Mouse (Mus musculus): ENCODE results near the gene Plekha5. TPM values are rescaled to one million over a fixed set of nuclear protein-coding genes. Genes with fewer than 3 reads are reported as not detected.

Gene Plekha5
- polyA plus RNA-seq, 1 experiment = not detected

- TF ChIP-seq CTCF (IDR thresholded peaks at IDR 0.05; ENCODE audit: insufficient read depth, low read depth, low read length) = no peak
- no peak for TF ChIP-seq POLR2A (IDR thresholded peaks at IDR 0.05; ENCODE audit: insufficient read depth, low read depth, low read length)
- WGBS = 56% methylated on average over 7 of the region's 7 CpGs
- peaks cover 4% of the 10 kb centered on the region; the same call in 1 of the 2 replicates for H3K4me1 ChIP-seq (ENCODE audit: control insufficient read depth, insufficient read depth, low read length)
- H3K4me3 ChIP-seq (ENCODE audit: insufficient read depth, low read depth, low read length) = no peak overlapping the region
- H3K27ac ChIP-seq (ENCODE audit: insufficient read depth, low read depth, low read length) = no peak overlapping the region
Observed at GRCm38 (mm10) chr6:140642010-140642409, 218.2 kb downstream of the Plekha5 start.

- H3K4me3 ChIP-seq (ENCODE audit: insufficient read depth, low read depth, low read length) = no peak overlapping the region
- TF ChIP-seq POLR2A (IDR thresholded peaks at IDR 0.05; ENCODE audit: insufficient read depth, low read depth, low read length) = no peak
- no peak for TF ChIP-seq CTCF (IDR thresholded peaks at IDR 0.05; ENCODE audit: insufficient read depth, low read depth, low read length)
- 83% methylated on average over 12 of the region's 12 CpGs for WGBS
Observed at GRCm38 (mm10) chr6:140642655-140643054, 218.8 kb downstream of the Plekha5 start.

GRCm38 (mm10) chr6:140645931-140646330 is 222.1 kb downstream of the Plekha5 start:
- no peak overlapping the region for H3K27ac ChIP-seq (ENCODE audit: insufficient read depth, low read depth, low read length)
- TF ChIP-seq CTCF (IDR thresholded peaks at IDR 0.05; ENCODE audit: insufficient read depth, low read depth, low read length) (no peak), POLR2A (IDR thresholded peaks at IDR 0.05; ENCODE audit: insufficient read depth, low read depth, low read length) (no peak)
- H3K4me3 ChIP-seq (ENCODE audit: insufficient read depth, low read depth, low read length) = no peak overlapping the region
- peaks cover 4% of the 10 kb centered on the region; the same call in 1 of the 2 replicates for H3K4me1 ChIP-seq (ENCODE audit: control insufficient read depth, insufficient read depth, low read length)

More at GRCm38 (mm10) chr6:140642655-140643054, 218.8 kb downstream of the Plekha5 start:
- no peak overlapping the region for H3K27ac ChIP-seq (ENCODE audit: insufficient read depth, low read depth, low read length)
- H3K4me1 ChIP-seq (ENCODE audit: control insufficient read depth, insufficient read depth, low read length) = peaks cover 4% of the 10 kb centered on the region; the same call in 1 of the 2 replicates

Other genes starting within 250 kb of the Plekha5 start
- 77.1 TPM in 1 of 2 replicates, not detected in the other for gene Aebp2, start 198.6 kb downstream of the Plekha5 start, polyA plus RNA-seq (2012; ENCODE audit: insufficient read depth, insufficient read length, low replicate concordance, missing spikeins)

All from olfactory bulb, adult 2 months (tissue).